Mouse (Mus musculus) limb, embryonic 14.5 days (tissue): ENCODE data around the gene Olfr1393. TPM values are rescaled to one million over a fixed set of nuclear protein-coding genes. Genes with fewer than 3 reads are reported as not detected.

ENCODE experiments used
- ATAC-seq: fragments of 200-750 bp; cut with Nextera tagmentation; 2 replicates; pipeline ENCODE4 v1.8.0; 2017; ENCODE audit warnings: low read depth, moderate number of reproducible peaks, moderate TSS enrichment; ENCODE audit not compliant: low FRiP score
- DNase-seq: peaks from one replicate; pipeline ENCODE4 v3.0.0-alpha.2; 2015; ENCODE audit warnings: low spot score
- H3K27ac ChIP-seq: fragments of 300-500 bp; sonication (generic); replicated peaks from 2 replicates; pipeline ENCODE4 v1.5.1; 2014; ENCODE audit warnings: low read depth, mild to moderate bottlenecking, low read length, moderate library complexity, mixed read lengths
- H3K27me3 ChIP-seq: fragments of 300-500 bp; sonication (generic); 2 replicates; pipeline ENCODE4 v1.6.1; 2014; ENCODE audit warnings: low read length, mixed read lengths; ENCODE audit not compliant: control insufficient read depth, insufficient read depth
- H3K36me3 ChIP-seq: fragments of 300-500 bp; sonication (generic); 2 replicates; pipeline ENCODE4 v1.6.1; 2014; ENCODE audit warnings: mild to moderate bottlenecking, low read length, moderate library complexity, mixed read lengths; ENCODE audit not compliant: control insufficient read depth, insufficient read depth
- H3K4me1 ChIP-seq: fragments of 300-500 bp; sonication (generic); 2 replicates; pipeline ENCODE4 v1.6.1; 2014; ENCODE audit warnings: antibody characterized with exemption, low read length, mixed read lengths; ENCODE audit not compliant: control insufficient read depth, insufficient read depth
- H3K4me2 ChIP-seq: fragments of 300-500 bp; sonication (generic); replicated peaks from 2 replicates; pipeline ENCODE4 v1.6.1; 2014; ENCODE audit warnings: low read depth, mild to moderate bottlenecking, low read length, moderate library complexity; ENCODE audit not compliant: severe bottlenecking
- H3K4me3 ChIP-seq: fragments of 300-500 bp; sonication (generic); replicated peaks from 2 replicates; pipeline ENCODE4 v1.5.1; 2014; ENCODE audit warnings: low read length
- H3K9ac ChIP-seq: fragments of 300-500 bp; sonication (generic); 2 replicates; pipeline ENCODE4 v1.6.1; 2014; ENCODE audit warnings: mild to moderate bottlenecking, low read depth, low read length, moderate library complexity; ENCODE audit not compliant: severe bottlenecking
- H3K9me3 ChIP-seq: fragments of 300-500 bp; sonication (generic); 2 replicates; pipeline ENCODE4 v1.6.1; 2016; ENCODE audit warnings: low read length; ENCODE audit not compliant: control insufficient read depth
- POLR2A ChIP-seq: fragments of 200-500 bp; IDR thresholded peaks from 2 replicates; pipeline ENCODE4 v1.8.0; 2012; ENCODE audit warnings: inconsistent platforms, mild to moderate bottlenecking, moderate library complexity, borderline replicate concordance; ENCODE audit not compliant: insufficient read depth, insufficient read length; ENCODE audit errors: extremely low read depth
- WGBS: fragments of 180-500 bp; shearing (Covaris S2); extraction: QIAGEN DNeasy Blood & Tissue Kit; methylation state at CpG from one replicate; pipeline ENCODE4 v1.1.7; 2014; 5-methylcytosine and 5-hydroxymethylcytosine counted together
- polyA plus RNA-seq, 2 experiments: library from polyadenylated mRNA; depleted of rRNA in 1 of 2; stranded (reverse) in 1 of 2; unstranded in 1 of 2; fragments of >200 nt; fragmentation: Nextera tagmentation in 1 of 2; extraction: Ambion mirVana in 1 of 2; gene quantifications; 2 replicates each; pipeline versions ENCODE4 v1.2.1 to v1.2.3; 2012 to 2014

The Olfr1393 gene
- polyA plus RNA-seq, 2 experiments = 0.09 TPM; not detected in 1

- ATAC-seq (no peak), DNase-seq (no peak)
- Histone ChIP-seq H3K4me1 (no peaks in the 10 kb centered on the region), H3K4me2 (no peak overlapping the region), H3K36me3 (peaks cover 62% of the 10 kb centered on the region), H3K4me3 (no peak overlapping the region), H3K27ac (no peak overlapping the region), H3K9ac (no peak overlapping the region), H3K27me3 (no peaks in the 10 kb centered on the region), H3K9me3 (no peaks in the 10 kb centered on the region)
- no peak for TF ChIP-seq POLR2A
- WGBS = 89% methylated on average over 5 of the region's 5 CpGs
These were observed 15.8 kb upstream of the Olfr1393 start for GRCm38 (mm10) chr11:49262286-49262685.

- WGBS = 90% methylated on average over 6 of the region's 6 CpGs
- no peak for TF ChIP-seq POLR2A
- no peak overlapping the region for H3K9ac ChIP-seq
These were observed 15.0 kb upstream of the Olfr1393 start for GRCm38 (mm10) chr11:49263149-49263548.

GRCm38 (mm10) chr11:49264081-49264480 lies 14.0 kb upstream of the Olfr1393 start:
- 85% methylated on average over 7 of the region's 7 CpGs for WGBS
- Histone ChIP-seq H3K27me3 (no peaks in the 10 kb centered on the region), H3K9ac (no peak overlapping the region), H3K4me3 (no peak overlapping the region), H3K4me1 (no peaks in the 10 kb centered on the region), H3K36me3 (peaks cover 51% of the 10 kb centered on the region), H3K9me3 (no peaks in the 10 kb centered on the region), H3K4me2 (no peak overlapping the region), H3K27ac (no peak overlapping the region)
- DNase-seq (no peak), ATAC-seq (no peak)
- no peak for TF ChIP-seq POLR2A

More at GRCm38 (mm10) chr11:49263149-49263548, 15.0 kb upstream of the Olfr1393 start:
- Histone ChIP-seq H3K27ac (no peak overlapping the region), H3K4me1 (no peaks in the 10 kb centered on the region), H3K27me3 (no peaks in the 10 kb centered on the region), H3K4me3 (no peak overlapping the region), H3K36me3 (peaks cover 57% of the 10 kb centered on the region), H3K4me2 (no peak overlapping the region), H3K9me3 (no peaks in the 10 kb centered on the region)
- ATAC-seq (no peak), DNase-seq (no peak)

DNA sequence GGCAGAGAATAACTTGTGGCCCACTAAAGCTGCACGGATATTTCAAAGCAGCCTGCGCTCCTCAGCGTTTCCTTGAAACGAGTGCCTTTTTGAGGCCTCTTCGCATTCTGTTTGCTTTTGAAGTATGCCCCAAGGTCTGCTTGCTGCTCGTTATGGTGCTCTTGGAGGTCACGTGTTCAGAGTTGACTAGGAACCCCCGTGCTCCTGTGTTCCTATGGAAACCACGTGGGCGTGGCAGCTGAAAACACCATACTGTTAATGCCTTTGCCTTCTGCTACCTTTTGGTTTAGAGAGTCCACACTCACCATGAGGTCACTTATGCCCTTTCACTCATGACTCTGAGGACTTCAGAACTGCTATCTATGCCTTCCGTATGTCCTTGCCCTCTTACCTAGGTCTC lies 13.5 kb upstream of the Olfr1393 start:
- Histone ChIP-seq H3K9me3 (no peaks in the 10 kb centered on the region), H3K36me3 (peaks cover 47% of the 10 kb centered on the region), H3K4me3 (no peak overlapping the region), H3K27ac (no peak overlapping the region), H3K9ac (no peak overlapping the region), H3K4me2 (no peak overlapping the region), H3K27me3 (no peaks in the 10 kb centered on the region), H3K4me1 (no peaks in the 10 kb centered on the region)
- TF ChIP-seq POLR2A = no peak
- 72% methylated on average over 11 of the region's 11 CpGs for WGBS
- no peak for DNase-seq
- no peak for ATAC-seq

GRCm38 (mm10) chr11:49265101-49265500 lies 13.0 kb upstream of the Olfr1393 start:
- no peak for TF ChIP-seq POLR2A
- no peaks in the 10 kb centered on the region for H3K4me1 ChIP-seq
- no peaks in the 10 kb centered on the region for H3K27me3 ChIP-seq
- no peak overlapping the region for H3K4me3 ChIP-seq
- no peak overlapping the region for H3K9ac ChIP-seq
- no peaks in the 10 kb centered on the region for H3K9me3 ChIP-seq
- H3K4me2 ChIP-seq = no peak overlapping the region
- no peak for ATAC-seq
- H3K36me3 ChIP-seq = peaks cover 43% of the 10 kb centered on the region
- 86% methylated on average over 8 of the region's 8 CpGs for WGBS
- H3K27ac ChIP-seq = no peak overlapping the region
- no peak for DNase-seq

- WGBS = 78% methylated on average over 6 of the region's 6 CpGs
- no peak for ATAC-seq
- no peak overlapping the region for H3K9ac ChIP-seq
These were observed 11.4 kb upstream of the Olfr1393 start for GRCm38 (mm10) chr11:49266671-49267070.

More at GRCm38 (mm10) chr11:49266671-49267070, 11.4 kb upstream of the Olfr1393 start:
- TF ChIP-seq POLR2A = no peak
- no peak overlapping the region for H3K4me2 ChIP-seq
- H3K4me1 ChIP-seq = no peaks in the 10 kb centered on the region
- no peak for DNase-seq
- H3K9me3 ChIP-seq = no peaks in the 10 kb centered on the region
- no peak overlapping the region for H3K4me3 ChIP-seq
- peaks cover 27% of the 10 kb centered on the region for H3K36me3 ChIP-seq
- no peak overlapping the region for H3K27ac ChIP-seq
- H3K27me3 ChIP-seq = no peaks in the 10 kb centered on the region
